Mouse (Mus musculus): Measurements from ENCODE around the gene 2900011O08Rik.

- no peak for TF ChIP-seq POLR2A (IDR thresholded peaks at IDR 0.05; ENCODE audit: borderline replicate concordance, low read depth, low read length)
- no peak for TF ChIP-seq CTCF (IDR thresholded peaks at IDR 0.05; ENCODE audit: low read depth, low read length)
Observed at GRCm38 (mm10) chr16:14042421-14042820, 56.0 kb downstream of the 2900011O08Rik start.

Measured in bone marrow macrophage, adult 2 months (primary cell).